Mouse (Mus musculus): ENCODE results near the gene Ssbp3.

The Ssbp3 gene

DNA sequence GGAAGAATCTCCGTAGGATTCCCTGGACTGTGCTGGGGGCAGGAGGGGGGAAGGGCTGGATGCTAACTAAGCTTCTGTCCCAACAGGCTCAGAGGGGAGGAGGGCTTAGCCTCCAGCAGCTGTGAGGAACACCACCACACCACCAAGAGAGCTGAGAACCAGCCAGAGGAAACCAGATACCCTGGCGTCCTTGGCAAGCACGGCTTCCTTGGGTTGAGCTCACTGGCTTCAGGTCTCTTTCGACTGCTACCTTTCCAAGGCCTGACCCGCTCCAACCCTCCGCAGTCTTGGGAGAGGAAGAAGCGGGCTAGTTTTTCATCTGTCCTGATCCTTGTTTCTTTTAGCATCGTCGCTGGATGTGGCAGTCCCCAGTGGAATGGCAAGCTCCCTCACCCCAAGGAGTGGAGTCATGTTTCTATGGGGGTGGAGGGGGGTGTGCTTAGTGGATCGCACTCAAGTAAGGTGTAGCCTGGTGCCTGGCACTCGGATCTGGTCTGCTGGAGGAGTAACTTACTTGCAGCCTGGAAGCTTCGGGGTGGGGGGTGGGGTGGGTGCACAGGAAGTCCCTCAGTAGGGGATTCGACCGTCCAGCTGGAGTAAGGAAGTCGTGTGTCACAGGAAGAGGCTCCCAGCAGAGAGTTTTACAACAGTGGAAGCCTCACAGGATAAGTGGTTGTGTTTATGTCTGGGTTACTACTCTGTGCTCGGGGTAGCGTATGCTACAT lies 2.6 kb upstream of the Ssbp3 start:
- peak; percentile 49 for DNase-seq (ENCODE audit: low spot score)

DNA sequence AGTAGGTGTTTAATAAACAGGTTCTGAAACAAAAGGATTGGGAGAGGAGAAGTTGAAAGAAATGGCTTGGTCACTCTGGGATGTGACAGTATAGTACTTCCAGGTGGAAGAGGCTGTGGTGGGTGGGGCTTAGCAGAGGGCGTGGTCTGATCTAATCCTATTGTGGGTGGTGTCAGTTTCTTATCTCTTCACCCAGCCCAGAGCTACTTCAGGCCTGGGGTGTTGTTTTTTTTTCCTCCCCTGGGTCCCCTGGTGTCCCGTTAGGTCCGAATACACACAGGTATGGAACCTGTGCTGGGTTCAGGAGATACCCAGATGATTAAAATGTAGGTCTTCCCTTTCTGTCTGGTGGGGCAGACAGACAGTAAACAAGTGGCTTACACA lies 2.1 kb upstream of the Ssbp3 start:
- peak; percentile 25 for DNase-seq (ENCODE audit: low spot score)

DNA sequence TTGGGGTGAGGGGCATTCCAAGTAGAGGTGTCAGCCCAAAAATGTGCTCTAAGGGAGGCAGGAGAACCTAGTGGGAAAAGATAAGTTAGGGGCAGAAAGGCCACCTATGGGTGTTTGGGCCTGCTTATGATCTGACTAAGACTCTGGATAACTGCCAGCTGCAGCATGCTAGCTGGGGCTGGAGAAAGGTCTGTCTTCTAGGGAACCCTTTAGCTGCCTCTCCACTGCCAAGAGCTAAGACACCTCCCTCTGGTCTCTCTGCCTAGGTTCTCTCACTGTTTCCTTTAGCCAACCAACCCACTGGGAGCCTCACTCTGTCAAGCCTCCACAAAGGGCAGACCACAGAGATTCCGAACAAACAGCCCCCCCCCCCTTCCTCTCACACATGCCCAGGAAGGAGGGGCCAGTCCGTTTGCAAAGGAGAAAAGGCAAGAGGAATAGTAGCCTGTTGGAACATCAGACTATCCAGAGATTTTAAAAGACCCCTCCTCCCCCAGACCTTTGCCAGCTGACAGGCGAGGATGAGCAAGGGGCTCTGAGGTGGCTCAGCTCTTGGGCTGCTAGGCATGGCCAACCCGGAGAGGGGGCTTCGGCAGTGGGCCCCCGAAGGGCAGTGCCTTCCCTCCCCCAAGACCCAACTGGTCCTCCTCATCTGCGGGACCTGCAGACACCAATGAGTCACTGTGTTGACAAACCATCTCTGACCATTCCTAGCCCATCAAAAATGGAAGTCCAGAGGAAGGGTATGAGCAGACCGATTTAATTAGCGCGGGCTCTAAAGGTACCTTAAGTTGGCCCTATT lies 1.4 kb upstream of the Ssbp3 start:
- DNase-seq (ENCODE audit: low spot score): peak; percentile 51

DNA sequence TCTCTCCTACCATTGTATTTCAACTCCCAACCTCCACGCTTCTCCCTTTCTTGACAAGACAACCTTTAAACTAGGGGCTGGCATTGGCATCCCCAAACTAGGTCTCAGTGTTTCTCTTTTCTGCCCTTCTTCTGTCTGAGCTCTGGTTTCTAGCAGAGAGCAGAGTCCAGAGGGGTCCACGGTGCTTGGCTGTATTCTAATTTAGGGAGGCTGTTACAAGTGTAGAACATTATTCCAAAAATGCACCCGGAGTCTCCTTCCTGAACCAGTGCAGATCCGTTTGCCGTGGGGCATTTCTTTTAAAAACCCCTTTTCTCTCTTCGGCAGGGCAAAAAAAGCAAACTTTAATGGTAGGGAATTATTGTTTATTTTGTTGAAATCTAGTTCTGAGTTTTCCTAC lies 704 bp upstream of the Ssbp3 start:
- no peak for DNase-seq (ENCODE audit: low spot score)

DNA sequence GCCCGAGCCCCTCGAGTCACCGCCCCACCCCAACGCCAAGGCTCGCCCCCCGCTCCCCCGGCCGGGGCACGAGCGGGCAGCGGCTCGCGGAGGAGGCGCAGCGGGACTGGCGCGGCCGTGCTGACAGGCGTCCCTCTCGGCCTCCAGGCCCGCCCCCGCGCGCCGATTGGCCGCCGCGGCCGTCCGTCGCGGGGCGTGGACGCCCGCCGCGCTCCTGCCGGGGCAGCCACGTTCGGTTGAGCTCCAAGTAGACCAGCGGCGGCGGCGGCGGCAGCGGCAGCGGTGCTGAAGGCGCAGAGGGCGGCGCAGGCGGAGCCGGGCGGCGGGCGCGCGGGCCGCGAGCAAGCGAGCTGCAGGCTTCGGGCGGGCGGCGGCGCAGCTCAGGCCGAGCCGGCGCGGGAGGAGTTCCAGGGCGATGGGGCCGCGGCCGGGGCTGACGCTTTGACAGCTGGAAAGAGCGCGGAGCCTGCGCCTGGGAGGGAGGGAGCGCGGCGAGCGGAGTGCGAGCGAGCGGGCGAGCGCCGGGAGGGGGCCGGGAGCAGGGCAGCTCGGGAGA lies 823 bp downstream of the Ssbp3 start:
- DNase-seq (ENCODE audit: low spot score): peak; percentile 93

DNA sequence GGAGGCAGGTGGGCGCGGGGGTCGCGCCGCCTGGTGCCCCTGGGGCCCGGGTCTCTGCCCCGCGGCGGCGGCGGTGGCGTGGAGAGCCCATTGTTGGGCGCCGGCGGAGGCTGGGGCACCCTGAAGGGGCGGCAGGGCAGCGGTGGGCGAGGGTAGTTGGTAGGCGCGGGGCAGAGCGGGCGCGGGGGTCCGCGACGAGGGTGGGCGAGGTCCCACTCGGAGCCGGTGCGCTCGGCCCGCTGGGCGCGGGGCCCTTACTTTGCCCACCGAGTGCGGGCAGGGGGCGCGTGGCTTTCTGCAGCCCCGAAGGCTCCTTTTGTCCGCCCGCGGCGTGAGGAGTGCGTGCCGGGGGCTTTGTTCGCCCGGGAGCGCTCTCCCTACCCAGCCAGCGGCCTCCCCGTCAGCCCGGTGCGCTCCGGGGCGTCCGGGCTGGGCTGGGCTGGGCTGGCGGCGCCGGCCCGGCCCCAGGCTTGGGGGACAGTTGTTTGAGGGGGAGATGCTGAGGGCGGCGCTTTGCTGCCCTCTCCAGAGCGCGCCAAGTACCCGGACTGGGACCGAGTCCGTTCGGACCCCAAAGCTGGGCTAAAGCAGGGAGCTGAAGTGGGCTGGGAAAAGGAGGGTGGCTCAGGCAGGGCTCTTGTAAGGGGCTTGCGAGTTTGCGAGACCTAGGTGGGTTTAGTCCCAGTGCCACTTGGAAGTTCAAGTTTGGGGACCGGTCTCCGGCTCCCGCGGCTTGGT lies 1.6 kb downstream of the Ssbp3 start:
- DNase-seq (ENCODE audit: low spot score): peak; percentile 36

DNA sequence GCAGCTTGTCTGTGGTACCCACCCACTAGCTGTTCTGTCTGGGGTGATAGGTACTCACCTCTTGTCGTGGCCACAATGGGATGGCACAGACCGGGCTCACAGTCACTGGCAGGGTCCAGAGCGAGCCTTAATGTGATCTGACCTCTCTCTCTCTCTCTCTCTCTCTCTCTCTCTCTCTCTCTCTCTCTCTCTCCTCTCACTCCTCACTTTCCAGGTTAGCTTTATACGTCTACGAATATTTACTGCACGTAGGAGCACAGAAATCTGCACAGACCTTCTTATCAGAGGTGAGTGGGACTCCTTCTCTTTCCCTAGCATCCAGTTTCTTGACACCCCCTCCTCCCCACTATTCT lies 2.2 kb downstream of the Ssbp3 start:
- no peak for DNase-seq (ENCODE audit: low spot score)

DNA sequence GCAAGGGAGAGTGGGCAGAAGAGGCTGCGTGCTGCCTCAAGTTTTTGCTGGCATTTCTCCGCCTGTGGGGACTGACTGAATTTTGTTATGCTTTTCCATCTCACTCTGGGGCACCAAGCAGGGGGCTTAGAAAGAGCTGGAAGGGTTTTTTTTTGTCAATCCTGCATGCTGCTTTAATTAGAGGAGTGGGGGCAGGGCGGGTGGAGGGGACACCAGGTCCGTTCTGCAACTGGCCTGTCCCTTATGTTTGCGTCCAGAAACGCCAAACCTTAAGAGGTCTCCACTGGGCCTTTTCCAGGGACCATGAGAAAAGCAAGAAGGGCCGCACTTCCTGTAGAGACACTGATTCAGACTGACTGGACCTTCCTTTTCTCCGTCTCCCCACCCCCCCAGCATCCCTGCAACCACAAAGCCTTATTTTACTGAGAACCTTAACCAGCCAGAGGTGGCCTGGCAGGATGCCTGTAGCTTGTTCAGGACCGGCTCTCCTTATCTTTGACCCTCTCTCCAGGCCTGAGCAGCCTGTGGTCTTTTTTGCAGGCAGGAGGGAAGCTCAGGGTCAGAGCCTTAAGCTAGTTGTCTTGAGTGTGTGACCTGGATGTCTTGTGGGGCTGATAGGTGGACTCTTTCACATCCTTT lies 3.0 kb downstream of the Ssbp3 start:
- DNase-seq (ENCODE audit: low spot score): no peak

DNA sequence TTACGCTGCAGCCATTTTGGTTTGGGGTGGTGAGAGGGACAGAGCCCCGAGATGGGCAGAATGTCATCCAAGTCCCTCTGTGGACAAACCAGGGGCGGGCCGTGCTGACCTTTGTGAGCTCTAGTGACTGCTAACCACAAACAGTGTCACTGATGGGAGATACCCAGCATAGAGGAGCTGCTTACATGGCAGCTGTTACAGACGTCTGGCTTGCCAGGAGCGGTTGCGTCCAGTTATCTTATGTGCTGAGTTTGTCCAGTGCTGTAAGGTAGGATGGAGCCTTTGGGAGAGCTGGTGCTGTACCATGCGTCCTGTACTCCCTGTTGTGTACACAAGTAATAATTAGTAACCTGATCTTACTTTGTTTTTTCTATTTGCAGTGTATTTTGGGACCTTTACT lies 4.8 kb downstream of the Ssbp3 start:
- no peak for DNase-seq (ENCODE audit: low spot score)

DNA sequence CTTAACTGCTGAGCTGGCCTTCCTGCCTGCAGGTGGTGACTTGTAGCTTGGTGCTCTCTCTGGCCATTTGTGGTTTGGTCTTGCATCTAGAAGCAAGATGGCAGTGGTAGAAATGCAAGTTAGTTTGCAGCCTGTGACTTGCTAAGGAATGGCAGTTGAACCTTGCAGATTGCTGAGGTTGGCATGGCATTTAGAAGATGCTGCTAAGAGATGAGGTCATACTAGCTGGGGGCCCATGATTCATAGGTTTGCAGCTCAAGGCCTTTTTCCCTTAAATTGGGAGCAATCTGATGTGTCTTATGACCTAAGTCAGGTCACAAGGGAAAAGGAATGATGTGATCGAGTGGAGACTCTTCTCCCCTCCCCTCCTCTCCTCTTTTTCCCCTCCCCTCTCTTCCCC lies 7.8 kb downstream of the Ssbp3 start:
- no peak for DNase-seq (ENCODE audit: low spot score)

DNA sequence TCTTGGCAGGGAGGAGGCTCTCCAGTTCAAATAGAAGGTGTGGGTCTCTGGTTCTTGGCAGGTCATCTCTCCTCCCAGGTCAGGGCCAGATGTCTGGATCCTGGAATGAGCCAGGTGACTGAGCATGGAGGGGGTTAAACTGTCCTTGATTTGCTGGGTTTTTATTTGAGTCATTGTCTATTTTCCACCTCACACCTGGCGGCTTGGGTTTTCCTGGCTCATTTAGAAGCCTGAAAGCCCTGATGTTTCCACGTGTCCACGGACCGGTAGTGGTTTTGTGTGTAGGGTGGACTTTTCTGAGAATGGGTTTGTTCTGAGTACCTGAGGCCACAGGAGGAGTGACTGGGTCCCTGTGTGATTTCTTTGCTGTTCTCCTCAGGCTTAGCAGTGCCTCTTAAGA lies 9.6 kb downstream of the Ssbp3 start:
- DNase-seq (ENCODE audit: low spot score): no peak

DNA sequence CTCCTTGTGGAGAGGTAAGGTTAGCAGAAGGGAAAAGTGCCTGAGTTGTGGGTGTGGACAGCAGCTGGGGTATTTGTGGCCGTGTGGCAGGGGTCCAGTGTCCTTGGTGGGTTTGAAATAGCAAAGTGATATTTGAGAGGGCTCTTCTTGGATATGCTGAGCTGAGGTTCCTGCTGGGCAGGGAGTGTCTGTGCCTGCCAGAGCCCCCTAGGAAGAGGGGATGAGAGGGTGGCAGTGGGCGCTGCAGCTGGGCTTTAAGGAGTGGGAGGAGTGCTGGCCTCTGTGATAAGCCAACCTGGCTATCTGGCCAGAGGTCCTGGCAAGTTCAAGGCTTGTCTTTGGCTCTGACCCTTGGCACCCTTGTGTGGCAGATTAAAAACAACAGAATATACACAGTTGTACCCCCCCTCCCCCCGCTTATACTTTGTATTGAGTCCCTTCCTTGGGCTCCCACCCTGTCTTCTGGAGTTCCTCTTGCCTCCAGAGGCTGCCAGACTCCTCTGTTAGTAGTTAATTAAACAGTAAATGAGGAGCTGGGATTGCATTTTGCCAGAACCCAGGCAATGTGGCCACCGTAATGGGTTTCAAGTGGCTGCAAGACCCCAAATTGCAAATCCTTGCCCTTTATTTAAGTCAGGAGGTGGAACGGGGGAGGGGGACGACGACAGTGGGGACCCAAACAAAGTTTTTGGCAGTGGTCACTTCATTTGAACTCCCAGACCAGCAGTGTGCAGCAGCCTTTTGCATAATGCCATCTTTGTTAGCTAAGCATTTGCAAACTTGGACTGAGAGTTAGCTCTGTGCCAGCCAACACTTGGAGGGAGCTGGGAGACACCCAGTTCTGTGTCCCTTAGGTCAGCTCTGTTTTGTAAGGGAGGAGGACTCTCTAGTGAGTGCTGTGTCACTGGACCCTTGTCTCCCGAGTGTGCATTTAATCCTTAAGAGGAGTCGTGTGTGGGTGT lies 11.2 kb downstream of the Ssbp3 start:
- DNase-seq (ENCODE audit: low spot score): no peak

DNA sequence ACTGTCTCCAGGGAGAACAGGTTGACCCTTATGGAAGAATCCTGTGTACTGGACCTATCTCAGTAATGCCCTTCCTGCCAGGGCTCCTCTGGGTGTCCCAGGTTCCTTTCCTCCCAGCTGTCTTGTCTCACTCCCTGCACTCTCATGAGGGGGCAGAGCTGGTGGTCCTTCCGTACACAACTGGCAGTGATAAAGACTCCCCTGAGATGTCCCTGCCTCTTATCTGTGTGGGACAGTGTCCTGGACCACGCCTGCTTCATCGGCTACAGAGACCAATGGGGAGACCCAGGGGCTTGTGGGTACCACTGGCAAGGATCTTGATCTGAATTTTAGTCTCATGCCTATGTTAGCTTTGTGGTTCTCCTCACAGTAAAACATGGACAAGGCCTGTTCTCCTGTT lies 12.4 kb downstream of the Ssbp3 start:
- DNase-seq (ENCODE audit: low spot score): no peak

DNA sequence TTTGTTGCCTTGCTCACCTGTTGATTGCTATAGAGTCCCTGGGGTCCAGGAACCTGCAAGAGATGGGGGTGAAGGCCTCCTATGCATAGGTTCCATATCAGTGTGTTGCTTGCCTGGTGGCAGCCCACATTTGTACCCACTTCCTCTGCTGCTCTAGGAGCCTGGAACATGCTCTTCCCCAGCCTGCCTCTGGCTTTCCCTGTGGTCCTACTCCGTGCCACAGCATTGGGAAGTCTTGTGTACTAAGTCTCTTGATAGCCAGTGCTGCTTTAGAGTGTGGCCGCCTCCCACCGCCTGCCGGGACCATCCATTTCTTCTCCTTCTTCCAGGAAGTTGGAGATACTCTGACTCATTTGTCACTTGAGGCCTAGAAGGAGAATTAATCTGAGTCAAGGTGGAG lies 13.7 kb downstream of the Ssbp3 start:
- DNase-seq (ENCODE audit: low spot score): no peak

DNA sequence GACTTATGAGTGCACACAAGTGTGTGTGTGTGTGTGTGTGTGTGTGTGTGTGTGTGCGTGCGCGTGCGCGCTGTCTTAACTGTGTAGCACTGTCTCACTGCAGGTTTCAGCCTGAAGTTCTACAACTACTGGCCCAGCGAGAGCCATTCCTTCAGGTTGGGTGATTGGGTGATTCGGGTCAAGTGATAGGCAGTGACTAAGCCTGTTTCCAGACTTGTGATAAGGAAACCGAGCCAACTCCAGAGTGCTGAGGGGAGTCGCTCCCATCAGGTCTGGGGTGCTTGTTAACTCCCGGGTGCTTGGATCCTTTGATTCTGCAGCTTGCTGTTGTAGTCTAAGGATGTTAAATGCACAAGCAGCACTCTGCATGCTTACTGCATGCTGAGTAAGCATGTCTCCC lies 14.4 kb downstream of the Ssbp3 start:
- no peak for DNase-seq (ENCODE audit: low spot score)

DNA sequence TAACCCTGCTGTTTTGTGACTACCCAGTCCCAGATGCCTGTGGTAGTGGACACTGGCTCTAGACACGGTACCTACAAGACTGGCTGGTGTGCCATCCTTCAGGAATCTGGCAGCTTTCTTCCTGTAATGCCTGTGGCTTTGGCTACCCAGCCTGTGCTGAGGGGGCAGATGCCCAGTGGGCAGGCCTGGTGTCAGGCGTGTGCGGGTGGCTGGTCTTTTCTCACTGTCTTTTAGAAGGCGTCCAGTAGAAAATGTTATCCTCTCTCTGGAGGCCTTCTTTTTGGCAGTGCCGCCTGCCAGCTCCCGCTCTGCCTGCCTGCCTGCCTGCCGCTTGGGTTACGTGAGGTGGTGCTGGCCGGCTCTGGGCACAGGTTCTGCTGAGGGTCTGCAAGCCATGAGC lies 15.9 kb downstream of the Ssbp3 start:
- DNase-seq (ENCODE audit: low spot score): no peak

DNA sequence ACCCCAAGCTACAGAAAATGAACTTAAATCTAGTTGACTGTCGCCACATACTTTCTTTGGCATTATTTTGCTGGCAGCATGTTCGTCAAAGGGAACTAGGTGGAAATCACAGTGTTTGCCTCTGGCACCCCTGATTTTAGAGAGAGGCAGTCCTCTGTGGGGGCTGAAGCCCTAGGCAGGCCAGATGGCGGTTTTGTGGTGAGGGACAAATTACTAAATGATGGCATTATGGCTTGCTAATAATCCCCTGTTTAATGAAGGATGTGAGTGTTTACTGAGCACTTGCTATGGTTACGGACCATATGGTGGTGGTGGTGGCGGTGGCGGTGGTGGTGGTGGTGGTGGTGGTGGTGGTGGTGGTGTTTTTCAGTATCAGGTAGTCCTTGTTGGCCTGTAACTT lies 16.5 kb downstream of the Ssbp3 start:
- DNase-seq (ENCODE audit: low spot score): no peak

DNA sequence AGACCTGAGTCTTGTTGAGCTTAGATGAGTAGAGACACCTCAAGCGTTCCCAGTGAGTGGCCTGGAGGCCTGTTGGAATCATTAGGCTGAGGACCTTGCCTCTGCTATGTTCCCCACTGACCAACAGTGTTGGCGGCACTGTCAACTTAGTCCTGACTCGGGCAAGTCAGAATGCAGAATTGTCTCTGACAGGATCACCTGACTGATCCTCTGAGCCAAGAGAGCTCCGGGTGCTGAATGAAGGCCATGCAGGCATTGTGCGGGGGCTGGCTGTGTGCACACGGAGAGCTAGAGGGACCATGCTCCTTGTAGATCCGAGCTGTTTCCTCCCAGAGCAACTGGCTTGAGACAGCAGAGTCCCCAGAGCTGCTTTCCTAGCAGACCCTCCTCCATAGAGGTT lies 18.5 kb downstream of the Ssbp3 start:
- DNase-seq (ENCODE audit: low spot score): no peak

DNA sequence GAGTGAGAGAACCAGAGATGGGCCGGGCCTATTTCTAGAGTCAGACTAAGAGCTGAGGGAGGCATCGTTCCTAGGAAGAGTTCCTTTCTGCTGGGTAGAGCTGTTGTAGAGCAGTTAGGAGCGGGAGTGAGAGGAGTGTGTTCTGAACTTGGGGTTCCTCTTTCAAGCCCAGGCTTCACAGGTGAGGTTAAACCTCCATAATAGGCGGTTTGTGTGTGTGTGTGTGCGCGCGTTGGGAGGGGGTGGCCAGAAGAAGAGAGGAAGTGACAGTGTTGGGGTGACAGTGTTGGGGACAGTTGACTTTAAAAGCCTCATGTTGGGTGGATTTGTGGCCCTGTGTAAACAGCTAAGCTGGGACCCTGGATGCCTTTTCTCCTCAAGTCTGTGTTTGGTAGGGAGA lies 22.1 kb downstream of the Ssbp3 start:
- no peak for DNase-seq (ENCODE audit: low spot score)

DNA sequence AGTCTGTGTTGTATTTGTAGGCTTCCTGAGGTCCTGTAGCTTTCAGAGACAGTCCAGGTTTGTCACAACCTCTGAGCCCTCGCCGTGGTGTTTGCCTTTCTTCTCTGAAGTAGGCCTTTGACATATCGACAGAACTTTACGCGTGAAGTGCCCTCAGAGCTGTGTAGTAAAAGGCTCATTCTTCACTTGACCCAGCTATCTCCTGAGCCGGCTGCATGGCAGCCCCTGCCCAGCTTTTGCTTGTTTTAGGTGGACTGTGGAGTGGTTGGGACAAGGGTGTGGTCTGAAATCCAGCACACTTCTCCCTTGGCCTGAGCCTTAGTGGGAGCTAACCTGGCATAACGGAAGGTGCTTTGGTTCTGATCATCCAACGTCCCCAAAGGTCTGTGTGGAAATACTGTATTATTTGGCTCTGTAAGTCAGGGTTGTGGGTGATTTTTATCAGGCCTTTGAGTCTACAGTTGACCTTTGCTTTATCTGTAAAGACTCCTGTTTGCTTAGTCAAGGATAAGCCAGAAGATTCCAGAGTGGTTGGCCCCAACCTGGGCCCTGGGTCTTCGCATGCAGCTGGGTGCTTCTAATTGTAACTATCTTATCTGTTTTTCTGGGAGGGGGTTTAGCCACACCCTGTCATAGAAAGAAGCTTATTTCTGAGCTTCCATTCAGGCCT lies 23.4 kb downstream of the Ssbp3 start:
- DNase-seq (ENCODE audit: low spot score): no peak

Data from retina, embryonic 14.5 days (tissue).